Mouse (Mus musculus): ENCODE results near the gene Ppp1ca.

Ppp1ca gene

DNA sequence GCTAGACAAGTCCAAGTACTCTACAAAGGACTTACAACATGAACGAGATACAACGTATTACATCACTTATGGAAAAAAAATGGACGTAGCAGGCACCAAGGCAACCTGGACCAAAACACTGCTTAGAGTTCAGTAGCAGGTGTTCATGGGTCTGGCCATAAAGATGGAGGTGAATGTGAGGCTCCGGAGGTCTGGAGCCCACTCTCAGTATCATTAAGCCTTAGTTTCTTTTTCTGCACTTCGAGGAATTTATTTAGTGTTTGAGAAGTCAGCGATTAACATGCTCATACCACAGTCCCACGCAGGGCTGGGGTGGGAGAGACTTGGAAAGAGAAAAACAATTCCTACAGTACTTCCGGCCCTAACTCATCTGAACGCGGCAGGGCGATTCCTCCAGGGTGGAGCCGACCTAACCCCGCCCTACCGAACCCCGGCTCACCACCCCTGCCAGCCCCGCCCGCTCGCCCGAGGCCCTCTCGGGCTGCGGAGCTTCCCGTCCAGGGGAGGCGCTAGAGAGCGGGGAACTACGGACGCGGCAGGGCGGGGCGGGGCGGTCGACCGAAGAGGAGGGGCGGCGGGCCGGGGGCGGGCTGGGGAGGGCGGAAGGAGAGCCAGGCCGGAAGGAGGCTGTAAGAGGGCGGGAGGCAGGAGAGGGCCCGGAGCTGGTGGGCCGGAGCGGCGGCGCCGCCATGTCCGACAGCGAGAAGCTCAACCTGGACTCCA lies at the start of gene Ppp1ca:
Gene Ppp1ca, plus strand, starts transcription at position 538 of the 723 bp plus-strand sequence.
- DNase-seq (ENCODE audit: low spot score in 2 of 2) = peak; percentile 90 to 93

DNA sequence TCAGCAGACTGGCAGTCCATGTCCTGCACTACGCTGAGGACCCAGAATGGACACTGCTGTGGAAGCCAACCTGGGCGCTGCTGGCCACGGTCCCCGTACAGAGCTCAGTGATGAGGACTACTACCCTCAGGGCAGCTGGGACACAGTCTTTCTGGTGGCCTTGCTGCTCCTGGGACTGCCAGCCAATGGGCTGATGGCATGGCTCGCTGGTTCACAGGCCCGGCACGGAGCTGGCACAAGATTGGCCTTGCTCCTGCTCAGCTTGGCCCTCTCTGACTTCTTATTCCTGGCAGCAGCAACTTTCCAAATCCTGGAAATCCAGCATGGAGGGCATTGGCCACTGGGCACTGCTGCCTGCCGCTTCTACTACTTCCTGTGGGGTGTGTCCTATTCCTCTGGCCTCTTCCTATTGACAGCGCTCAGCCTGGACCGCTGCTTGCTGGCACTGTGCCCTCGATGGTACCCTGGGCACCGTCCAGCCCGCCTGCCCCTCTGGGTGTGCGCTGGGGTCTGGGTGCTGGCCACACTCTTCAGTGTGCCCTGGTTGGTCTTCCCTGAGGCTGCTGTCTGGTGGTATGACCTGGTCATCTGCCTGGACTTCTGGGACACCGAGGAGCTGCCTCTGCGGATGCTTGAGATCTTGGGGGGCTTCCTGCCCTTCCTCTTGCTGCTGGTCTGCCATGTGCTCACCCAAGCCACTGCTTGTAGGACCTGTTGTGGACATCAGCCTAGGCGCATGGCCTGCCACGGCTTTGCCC lies 49.3 kb upstream of the Ppp1ca start:
- no peak for DNase-seq (ENCODE audit: low spot score in 2 of 2)

DNA sequence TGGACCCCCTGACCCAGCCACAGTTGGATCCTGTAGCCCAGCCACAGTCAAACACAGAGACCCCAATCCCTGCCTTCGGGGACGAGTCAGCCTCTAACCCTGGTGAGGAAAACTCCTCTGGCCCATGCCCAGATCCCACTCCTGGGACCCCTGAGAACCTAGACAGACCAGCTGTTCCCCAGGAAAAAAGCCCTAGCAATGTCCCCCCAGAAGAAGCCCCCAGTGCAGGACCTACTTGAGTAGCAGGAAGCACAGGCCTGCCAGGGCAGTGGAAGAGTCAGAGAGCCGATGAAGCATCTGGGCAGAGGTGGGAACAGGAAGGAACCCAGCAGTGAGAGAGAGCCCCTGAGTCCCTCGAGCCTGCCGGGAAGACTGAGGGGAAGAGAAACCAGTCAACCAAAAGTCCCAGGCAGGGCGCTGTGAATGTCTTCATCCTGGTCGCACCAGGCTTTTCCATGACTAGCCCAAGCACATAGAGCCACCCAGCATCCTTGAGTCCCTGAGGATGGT lies 48.1 kb upstream of the Ppp1ca start, which contains the start of gene Cabp4:
Gene Cabp4, minus strand, starts transcription at position 275 of the 510 bp plus-strand sequence.
- no peak for DNase-seq (ENCODE audit: low spot score in 2 of 2)

DNA sequence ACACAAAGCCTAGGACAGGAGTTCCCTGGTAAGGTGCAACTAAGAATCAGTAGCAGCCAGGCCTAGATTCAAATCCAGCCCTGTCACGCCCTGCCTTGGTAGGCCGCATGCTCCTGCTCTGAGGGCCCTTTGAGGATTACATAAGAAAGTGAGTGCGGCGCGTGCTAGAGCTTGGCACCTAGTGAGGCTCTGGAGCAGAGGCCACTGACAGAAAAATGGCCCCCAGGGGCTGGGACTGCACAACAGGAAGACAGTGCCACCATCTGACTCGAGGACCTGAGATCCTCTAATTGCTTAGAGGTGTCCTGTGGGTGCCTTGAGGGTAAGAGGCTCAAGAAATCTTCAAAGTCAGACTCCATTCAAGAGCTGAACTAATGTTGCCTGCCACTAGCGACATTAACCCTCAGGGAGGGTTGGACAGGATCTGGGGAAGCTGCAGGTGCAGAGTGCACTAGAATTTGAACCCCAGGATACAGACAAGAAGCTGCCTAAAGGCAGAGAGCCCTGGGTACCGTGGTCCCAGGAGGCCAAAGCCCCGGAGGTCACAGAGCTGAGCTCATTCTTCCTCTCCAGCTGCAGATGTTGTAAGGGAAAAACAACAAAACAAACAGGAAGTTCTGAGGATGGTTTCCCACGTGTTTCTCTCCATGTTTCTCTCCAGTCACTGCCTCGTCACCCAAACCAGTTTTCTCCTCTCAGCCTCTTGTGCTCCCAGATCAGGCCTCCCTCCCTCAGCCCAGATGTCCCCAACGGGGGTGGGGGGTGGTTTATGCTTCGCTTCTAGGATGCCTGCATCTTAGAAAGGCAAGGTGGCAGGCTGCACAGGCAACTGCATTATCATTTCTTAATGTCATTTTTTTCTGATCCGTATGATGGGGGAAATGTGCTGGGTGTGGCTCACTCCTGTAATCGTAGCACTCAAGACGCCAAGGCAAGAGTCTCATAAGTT lies 47.0 kb upstream of the Ppp1ca start:
- DNase-seq (ENCODE audit: low spot score in 2 of 2) = peak in 1 of 2 experiments; percentile 75

DNA sequence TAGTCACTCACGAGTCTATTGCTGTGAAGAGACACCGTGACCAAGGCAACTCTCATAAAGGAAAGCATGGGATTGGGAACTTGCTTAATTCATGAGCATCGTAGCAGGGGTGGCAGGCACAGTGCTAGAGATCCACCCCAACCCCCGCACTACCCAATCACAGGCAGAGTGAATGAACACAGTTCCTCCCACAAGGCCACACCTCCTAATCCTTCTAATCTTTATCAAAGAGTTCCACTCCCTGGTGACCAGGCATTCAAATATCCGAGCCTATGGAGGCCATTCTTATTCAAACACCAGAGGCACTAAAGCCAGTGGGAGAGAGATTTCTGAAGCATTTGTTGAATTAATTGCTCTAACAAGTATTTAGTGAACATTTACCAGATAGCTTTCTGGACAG lies 45.9 kb upstream of the Ppp1ca start:
- no peak for DNase-seq (ENCODE audit: low spot score in 2 of 2)

DNA sequence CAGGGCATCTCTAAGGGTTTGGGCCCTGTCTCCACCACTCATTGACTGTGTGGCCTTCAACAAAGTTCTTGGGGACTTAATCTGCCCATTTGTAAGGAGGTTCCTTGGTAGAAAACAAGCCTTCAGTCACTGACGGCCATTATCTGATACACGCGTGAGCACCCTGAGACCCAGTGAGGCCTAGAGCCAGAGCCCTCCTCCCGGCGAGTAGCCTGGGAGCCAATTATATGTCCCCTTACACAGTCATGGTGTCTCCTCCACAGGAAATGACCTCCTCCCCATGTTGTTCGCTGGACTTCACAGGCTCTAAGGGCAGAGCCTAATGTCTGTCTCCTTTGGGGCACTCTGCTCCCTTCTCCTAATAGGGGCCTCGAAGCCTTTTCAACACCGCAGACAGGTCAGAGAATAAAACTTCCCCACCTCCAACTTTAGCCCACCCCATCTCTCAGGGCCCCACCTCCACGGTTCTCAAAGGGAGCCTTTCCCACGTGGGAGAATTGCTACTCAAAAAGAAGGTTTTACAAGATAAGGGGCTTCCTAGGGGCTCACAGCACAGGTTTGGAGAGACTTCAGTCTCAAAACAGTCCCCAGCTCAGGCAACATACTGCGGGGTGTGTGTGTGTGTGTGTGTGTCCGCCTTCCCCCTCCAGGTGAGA lies 45.4 kb upstream of the Ppp1ca start:
- no peak for DNase-seq (ENCODE audit: low spot score in 2 of 2)

DNA sequence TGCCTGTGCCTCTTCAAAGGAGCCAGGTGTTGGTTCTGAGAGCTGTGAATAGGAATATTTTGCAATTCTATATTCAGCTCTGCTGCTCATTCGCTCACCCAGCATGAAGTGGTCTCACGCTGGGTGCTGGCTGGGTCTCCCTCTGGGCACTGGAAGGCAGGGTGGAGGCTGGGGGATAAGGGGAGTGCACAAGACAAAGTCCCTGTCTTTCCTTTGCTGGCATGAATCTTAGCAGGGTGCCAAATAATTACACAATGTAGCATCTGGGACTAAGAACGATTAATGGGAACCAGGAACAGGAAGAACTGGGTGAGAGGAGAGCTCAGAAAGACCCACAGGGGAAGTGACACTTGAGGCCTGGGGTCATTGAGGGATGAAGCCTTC lies 44.9 kb upstream of the Ppp1ca start:
- no peak for DNase-seq (ENCODE audit: low spot score in 2 of 2)

DNA sequence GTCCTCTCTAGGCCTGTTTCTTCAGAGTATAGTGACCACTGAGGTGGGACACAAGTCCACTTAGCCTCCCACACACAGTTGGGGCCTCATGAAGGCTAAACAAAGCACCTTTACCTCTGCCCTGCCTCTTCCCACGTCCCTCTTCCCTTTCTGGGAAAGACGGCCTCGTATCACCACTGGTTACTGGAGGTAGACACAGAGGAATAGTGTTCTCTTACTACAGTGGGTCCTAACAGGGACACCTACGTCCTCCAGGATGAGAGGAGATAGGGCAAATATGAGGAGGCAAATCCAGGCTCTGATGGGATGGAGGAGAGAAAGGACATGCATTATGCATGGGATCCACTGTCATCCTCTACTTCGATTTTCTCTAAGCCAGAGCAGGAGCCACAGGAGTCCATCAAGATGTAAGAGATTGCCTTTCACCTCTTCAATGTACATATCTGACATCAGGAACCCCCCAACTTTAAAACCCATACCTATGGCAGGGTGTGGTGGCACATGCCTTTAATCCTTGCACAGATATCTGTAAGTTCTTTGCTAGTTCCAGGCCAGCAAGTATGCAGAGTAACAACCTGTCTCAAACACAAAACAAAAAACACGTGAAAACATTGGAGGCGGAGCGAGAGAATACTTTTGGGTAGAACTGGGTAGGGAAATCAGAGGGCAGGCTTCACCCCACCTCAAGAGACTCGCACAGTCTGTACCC lies 43.9 kb upstream of the Ppp1ca start:
- DNase-seq (ENCODE audit: low spot score in 2 of 2) = no peak

DNA sequence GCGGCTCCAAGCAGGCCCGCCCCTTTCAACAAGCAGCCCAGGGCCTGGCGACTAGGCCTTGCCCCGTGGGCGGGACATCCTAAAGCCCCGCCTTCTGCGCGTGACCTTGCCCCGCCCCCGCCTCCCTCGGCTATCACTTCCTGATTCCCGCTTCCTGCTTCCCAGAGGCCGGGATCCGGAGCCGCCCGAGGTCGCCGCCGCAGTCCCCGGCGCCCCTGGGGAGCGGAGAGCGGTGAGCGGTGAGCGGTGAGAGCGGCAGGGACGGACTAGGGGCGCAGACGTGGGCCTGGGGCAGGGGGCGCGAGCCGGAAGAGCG lies 43.4 kb upstream of the Ppp1ca start, which contains the start of gene Coro1b:
Gene Coro1b, plus strand, starts transcription at position 129 of the 316 bp plus-strand sequence.
- DNase-seq (ENCODE audit: low spot score in 2 of 2) = peak; percentile 97 to 98

DNA sequence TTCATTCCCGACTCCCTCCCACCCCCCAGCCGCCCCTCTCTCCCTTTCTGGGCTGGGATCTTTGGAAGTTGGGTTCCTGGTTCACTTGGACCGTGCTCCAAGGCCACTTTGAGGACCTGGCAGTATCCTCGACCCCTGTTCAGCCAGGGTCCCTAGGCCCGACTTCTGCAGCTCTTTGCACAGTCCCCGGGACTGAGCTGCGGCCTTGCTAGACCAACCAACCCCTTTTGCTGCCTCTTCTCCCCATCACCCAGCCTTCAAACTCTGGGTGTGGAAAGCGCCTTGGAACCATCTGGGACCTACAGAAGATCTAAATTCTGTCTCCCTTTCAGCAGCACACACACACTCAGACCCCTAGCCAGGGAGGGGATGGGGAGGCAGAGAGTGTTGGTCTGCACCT lies 43.0 kb upstream of the Ppp1ca start:
- no peak for DNase-seq (ENCODE audit: low spot score in 2 of 2)

DNA sequence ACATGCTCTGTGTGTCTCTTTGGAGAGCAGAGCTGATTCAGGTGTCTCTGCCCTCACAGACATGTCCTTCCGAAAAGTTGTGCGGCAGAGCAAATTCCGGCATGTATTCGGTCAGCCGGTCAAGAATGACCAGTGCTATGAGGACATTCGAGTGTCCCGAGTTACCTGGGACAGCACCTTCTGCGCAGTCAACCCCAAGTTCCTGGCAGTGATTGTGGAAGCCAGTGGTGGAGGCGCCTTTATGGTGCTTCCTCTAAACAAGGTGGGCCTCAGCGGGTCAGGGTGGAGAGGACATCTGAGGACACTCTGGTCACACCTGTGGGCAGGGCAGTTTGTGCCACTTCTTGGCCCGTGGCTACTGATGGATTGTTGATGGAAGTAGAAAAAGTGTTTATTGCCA lies 42.6 kb upstream of the Ppp1ca start:
- DNase-seq (ENCODE audit: low spot score in 2 of 2) = no peak

DNA sequence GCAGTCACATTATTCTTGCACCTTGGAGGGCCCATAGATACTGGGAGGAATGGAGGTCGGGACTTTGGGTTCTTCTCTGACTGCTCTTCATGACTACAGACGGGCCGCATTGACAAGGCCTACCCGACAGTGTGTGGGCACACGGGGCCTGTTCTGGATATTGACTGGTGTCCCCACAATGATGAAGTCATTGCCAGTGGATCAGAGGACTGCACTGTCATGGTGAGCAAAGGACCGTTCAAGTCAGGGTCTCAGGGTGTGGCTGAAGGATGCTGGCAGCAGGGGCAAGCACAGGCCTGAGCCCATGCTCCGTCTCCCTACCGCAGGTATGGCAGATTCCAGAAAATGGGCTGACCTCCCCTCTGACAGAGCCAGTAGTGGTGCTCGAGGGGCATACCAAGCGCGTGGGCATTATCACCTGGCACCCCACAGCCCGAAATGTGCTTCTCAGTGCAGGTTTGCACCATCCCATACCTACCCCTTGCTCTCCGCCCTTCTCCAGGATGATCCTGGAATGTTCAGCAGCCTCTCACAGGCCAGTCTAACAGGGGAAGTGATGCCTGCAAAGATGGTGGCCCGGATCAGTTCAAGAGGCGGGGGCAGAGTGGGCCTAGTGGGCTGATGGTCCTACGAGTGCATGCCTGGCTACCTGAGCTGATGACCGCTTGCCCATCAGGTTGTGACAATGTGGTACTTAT lies 42.0 kb upstream of the Ppp1ca start:
- no peak for DNase-seq (ENCODE audit: low spot score in 2 of 2)

DNA sequence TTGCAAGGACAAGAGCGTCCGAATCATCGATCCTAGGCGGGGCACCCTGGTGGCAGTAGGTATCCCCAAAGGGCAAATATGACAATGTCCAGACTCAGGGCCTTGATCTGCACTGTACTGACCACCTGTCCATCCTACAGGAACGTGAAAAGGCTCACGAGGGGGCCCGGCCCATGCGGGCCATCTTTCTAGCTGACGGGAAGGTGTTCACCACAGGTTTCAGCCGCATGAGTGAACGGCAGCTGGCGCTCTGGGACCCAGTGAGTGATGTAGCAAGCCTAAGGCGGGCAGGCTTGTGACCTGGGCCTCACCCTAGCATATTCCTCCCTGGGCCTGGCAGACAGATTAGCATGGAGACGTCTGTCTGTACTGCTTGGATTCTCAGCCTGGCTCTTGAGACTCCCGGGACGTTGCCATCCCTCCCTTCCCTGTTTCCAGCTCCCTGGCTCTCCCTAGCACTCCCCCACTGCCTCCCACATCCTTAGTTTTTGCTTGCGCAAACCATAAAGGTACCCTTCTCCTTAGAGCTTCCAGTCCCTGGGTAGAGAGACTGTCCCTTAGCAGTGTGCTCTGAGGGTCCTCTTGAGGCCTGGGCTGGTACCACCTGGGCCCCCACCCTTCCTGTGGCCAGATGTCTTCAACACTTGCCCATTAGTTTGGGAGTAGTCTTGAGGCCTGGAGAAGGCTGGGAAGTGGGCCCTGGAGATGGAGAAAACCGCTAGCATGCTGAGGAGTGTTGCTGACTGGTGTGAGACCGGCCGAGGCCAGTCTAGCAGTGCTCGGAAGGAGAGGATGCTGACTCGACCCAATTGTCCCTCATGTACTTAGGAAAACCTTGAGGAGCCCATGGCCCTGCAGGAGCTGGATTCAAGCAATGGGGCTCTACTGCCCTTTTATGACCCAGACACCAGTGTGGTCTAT lies 41.0 kb upstream of the Ppp1ca start:
- no peak for DNase-seq (ENCODE audit: low spot score in 2 of 2)

DNA sequence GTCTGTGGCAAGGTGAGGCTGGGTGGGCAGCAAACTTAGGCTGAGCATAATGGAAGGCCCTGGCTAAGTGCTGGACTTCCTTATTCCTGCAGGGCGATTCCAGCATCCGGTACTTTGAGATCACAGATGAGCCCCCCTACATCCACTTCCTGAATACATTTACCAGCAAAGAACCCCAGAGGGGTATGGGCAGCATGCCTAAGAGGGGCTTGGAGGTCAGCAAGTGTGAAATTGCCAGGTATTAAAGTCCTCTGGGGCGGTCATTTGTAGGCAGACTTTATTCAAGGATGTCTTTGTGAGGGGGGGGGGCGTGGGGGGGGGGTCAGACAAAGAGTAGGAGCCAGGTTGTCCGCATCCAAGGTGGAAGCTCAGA lies 40.4 kb upstream of the Ppp1ca start:
- no peak for DNase-seq (ENCODE audit: low spot score in 2 of 2)

DNA sequence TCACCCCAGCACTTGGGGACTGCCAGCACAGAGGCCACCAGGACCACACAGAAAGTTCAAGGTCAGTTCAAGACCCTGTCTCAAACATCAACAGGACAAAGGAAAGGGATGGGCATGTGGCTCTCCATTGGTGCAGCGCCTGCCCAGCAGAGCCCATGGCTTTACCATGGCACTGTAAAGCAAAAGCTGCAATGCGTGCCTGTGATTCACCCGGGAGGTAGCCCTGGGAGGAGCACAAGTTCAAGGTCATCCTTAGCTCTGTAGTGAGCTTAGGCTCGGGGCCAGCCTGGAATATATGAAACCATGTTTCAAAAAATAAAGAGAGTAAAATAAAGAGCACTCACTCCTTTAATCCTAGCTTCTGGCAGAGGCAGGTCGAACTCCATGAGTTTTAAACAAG lies 40.0 kb upstream of the Ppp1ca start:
- DNase-seq (ENCODE audit: low spot score in 2 of 2) = no peak

DNA sequence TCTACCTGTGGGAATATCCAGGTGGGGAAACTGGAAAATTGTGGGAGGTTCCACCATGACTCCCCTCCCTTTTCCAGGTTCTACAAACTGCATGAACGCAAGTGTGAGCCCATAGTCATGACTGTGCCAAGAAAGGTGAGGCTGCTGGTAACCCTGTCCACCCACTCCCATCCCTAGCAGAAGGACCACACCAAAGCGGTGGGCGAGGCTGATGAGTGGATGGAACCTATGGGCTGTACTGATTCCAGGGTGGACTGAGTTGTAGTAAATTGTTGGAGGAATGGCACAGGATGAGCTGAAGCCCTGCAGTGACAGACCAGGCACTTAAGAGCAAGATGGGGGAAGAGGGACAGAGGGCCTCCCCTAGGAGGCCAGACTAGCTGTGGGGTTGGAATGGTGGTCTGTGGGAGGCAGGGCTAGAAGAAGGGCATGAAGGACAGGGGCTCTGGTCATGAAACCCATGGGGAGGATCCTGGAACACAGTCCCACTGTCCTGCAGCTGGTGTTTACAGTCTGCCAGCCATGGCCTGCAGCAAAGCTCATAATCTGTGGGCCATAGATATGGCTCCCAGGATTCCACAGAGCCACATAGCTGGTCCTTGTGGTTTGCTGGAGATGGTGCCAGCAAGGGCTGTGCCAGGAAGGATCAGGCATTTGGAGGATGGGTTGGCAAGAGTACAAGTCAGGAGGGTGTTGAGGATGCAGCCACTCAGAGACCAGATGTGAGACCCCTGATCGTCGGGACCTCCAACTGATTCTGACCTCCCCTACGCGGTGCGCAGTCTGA lies 39.2 kb upstream of the Ppp1ca start:
- DNase-seq (ENCODE audit: low spot score in 2 of 2) = no peak

DNA sequence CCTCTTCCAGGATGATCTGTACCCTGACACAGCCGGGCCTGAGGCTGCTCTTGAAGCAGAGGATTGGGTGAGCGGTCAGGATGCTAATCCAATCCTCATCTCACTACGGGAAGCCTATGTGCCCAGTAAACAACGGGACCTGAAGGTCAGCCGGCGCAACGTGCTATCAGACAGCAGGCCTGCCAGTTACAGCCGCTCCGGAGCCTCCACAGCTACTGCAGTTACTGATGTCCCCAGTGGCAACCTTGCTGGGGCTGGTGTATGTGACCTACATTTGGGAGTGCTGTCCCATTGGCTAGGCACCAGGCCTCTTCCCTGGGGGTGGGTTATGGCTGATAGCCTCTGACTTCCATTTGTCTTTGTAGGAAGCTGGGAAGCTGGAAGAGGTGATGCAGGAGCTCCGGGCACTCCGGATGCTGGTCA lies 38.6 kb upstream of the Ppp1ca start, which contains the start of gene Ptprcap:
Gene Ptprcap, plus strand, starts transcription at position 373 of the 423 bp plus-strand sequence.
- no peak for DNase-seq (ENCODE audit: low spot score in 2 of 2)

Data from heart, adult 9 months (tissue).